Mouse (Mus musculus): ENCODE data around the gene Adgrf3. TPM values are rescaled to one million over a fixed set of nuclear protein-coding genes. Genes with fewer than 3 reads are reported as not detected.

Gene Adgrf3
- total and polyA plus RNA-seq, 3 experiments = 1.0 to 2.3 (median 2.2) TPM

DNA sequence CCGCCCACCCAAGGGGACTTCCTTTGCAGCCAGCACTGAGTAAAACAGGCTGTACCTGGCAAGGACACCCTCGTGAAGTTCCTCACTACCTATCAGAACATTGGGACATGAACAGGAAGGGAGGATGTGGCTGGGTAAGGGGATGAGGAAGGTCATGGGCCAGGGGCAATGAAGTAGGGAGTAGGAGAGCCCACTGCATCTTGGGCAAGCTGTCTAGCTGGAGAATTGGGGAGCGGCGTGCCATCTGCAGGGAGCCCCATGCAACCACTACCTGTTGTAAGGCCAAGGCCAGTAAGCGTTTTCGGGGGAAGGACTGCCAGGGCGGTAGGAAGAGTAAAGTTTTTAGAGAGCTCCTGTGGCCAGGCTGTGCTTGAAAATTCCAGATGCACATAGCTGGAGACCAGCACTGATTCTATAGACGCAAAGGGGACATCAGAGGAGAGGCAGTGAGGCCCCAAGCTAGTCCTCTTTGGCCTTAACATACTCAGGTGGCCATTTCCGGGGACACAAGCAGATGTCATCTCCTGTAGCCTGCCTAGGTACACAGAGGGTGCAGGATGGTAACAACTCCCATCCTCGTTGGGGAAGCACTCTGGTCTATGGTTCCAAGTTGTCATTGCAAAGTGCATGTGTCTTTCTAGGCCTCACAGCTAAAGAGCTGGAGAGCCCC, 2.2 kb downstream of the Adgrf3 start:
- Histone ChIP-seq H3K27ac (ENCODE audit: insufficient read depth, low read depth) (no peak overlapping the region), H3K4me1 (ENCODE audit: control insufficient read depth in 1 of 2, insufficient read depth in 2 of 2) (peaks cover 13 to 31% of the 10 kb centered on the region in 2 experiments), H3K9me3 (replicated peaks; ENCODE audit: low read length) (no peaks in the 10 kb centered on the region), H3K9ac (ENCODE audit: insufficient read depth, low read depth) (no peak overlapping the region), H3K79me2 (replicated peaks; ENCODE audit: control insufficient read depth, extremely low read depth, insufficient read depth, poor library complexity, severe bottlenecking) (no peaks in the 10 kb centered on the region), H3K4me3 (replicated peaks in 1 of 3; ENCODE audit: low read depth in 2 of 3, low read length in 2 of 3, poor library complexity in 1 of 3) (no peak overlapping the region), H3K27me3 (replicated peaks) (no peaks in the 10 kb centered on the region), H3K4me2 (ENCODE audit: insufficient read depth, low read depth, poor library complexity, severe bottlenecking) (no peak overlapping the region), H3K36me3 (replicated peaks in 1 of 2; ENCODE audit: control insufficient read depth in 1 of 2, insufficient read depth in 1 of 2, low read length in 1 of 2) (no peaks in the 10 kb centered on the region)
- DNase-seq (ENCODE audit: extremely low read depth) = no peak
- dilution Hi-C loops (cut with MboI; ENCODE audit: extremely low pct_ligation_motif_present, extremely low pct_unique_long_range_greater_than_20kb, low sequenced_read_pairs) = no loop called here
- TF ChIP-seq POLR2A (IDR thresholded peaks at IDR 0.05; ENCODE audit: low read depth, low read length) (no peak), ELF1 (IDR thresholded peaks at IDR 0.05; ENCODE audit: low read depth, low read length) (no peak), PAX5 (IDR thresholded peaks at IDR 0.05; ENCODE audit: low read length) (no peak), TBP (conservative IDR thresholded peaks at IDR 0.05; ENCODE audit: low read depth, low read length) (no peak), CHD2 (IDR thresholded peaks at IDR 0.05; ENCODE audit: low read length) (no peak), UBTF (IDR thresholded peaks at IDR 0.05; ENCODE audit: low read depth, low read length) (no peak), MAFK (IDR thresholded peaks at IDR 0.05; ENCODE audit: insufficient replicate concordance, low read length) (no peak), JUND (conservative IDR thresholded peaks at IDR 0.05; ENCODE audit: low read depth, low read length) (no peak), IRF4 (IDR thresholded peaks at IDR 0.05; ENCODE audit: low read depth, low read length) (no peak), RCOR1 (conservative IDR thresholded peaks at IDR 0.05; ENCODE audit: low read depth, low read length) (no peak), NELFE (IDR thresholded peaks at IDR 0.05; ENCODE audit: low read depth, low read length) (no peak), TCF12 (IDR thresholded peaks at IDR 0.05; ENCODE audit: low read depth, low read length) (no peak), ETS1 (conservative IDR thresholded peaks at IDR 0.05; ENCODE audit: low read depth, low read length) (no peak), ZNF384 (IDR thresholded peaks at IDR 0.05; ENCODE audit: low read depth, low read length) (no peak), CTCF (conservative IDR thresholded peaks at IDR 0.05 in 1 of 2, IDR thresholded peaks at IDR 0.05 in 1 of 2; ENCODE audit: low read depth in 2 of 2, low read length in 2 of 2) (no peak), POLR2AphosphoS2 (IDR thresholded peaks at IDR 0.05; ENCODE audit: low read depth, low read length) (no peak), RAD21 (IDR thresholded peaks at IDR 0.05; ENCODE audit: low read depth, low read length) (no peak), JUN (IDR thresholded peaks at IDR 0.05; ENCODE audit: insufficient read depth, low read depth, low read length) (no peak), MYC (IDR thresholded peaks at IDR 0.05; ENCODE audit: low read depth, low read length) (no peak)
- in situ Hi-C loops (cut with MboI; ENCODE audit: low pct_ligation_motif_present, low pct_unique_long_range_greater_than_20kb, low sequenced_read_pairs) = no loop called here

DNA sequence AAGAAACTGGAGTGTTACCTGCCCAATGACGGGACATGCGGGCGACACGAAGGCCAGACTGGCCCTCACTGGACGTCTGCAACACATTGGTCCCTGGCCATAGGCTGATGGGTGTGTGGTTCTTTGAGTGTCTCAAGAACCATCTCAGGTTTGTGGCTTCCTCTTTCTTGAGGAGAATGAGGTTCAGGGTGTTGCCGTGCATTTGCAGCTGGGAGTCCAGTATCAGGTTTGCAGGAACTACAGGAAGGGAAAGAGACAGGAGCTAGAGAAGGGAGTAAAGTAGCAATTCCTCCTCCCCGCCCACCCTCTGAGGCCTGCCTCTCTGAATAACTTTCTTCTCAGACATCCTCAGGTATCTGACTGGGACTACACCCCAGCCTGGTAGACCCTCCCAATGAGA, 3.3 kb downstream of the Adgrf3 start:
- TF ChIP-seq CHD2 (IDR thresholded peaks at IDR 0.05; ENCODE audit: low read length) (no peak), IRF4 (IDR thresholded peaks at IDR 0.05; ENCODE audit: low read depth, low read length) (no peak), SIN3A (IDR thresholded peaks at IDR 0.05; ENCODE audit: low read length) (no peak), ELF1 (IDR thresholded peaks at IDR 0.05; ENCODE audit: low read depth, low read length) (no peak), ETS1 (conservative IDR thresholded peaks at IDR 0.05; ENCODE audit: low read depth, low read length) (no peak), SMC3 (IDR thresholded peaks at IDR 0.05; ENCODE audit: low read depth, low read length) (no peak), E2F4 (IDR thresholded peaks at IDR 0.05; ENCODE audit: insufficient replicate concordance, low read depth, low read length) (no peak), MXI1 (IDR thresholded peaks at IDR 0.05; ENCODE audit: low read depth, low read length) (no peak), RCOR1 (conservative IDR thresholded peaks at IDR 0.05; ENCODE audit: low read depth, low read length) (no peak), MAZ (IDR thresholded peaks at IDR 0.05; ENCODE audit: low read depth, low read length) (no peak), HCFC1 (IDR thresholded peaks at IDR 0.05; ENCODE audit: low read depth, low read length) (no peak)
- Histone ChIP-seq H3K9ac (ENCODE audit: insufficient read depth, low read depth) (no peak overlapping the region), H3K79me2 (replicated peaks; ENCODE audit: control insufficient read depth, extremely low read depth, insufficient read depth, poor library complexity, severe bottlenecking) (no peaks in the 10 kb centered on the region), H3K27ac (ENCODE audit: insufficient read depth, low read depth) (no peak overlapping the region), H3K27me3 (replicated peaks) (no peaks in the 10 kb centered on the region), H3K4me2 (ENCODE audit: insufficient read depth, low read depth, poor library complexity, severe bottlenecking) (no peak overlapping the region), H3K4me1 (ENCODE audit: control insufficient read depth in 1 of 2, insufficient read depth in 2 of 2) (peaks cover 18 to 40% of the 10 kb centered on the region in 2 experiments), H3K4me3 (replicated peaks in 1 of 3; ENCODE audit: low read depth in 2 of 3, low read length in 2 of 3, poor library complexity in 1 of 3) (no peak overlapping the region), H3K36me3 (replicated peaks in 1 of 2; ENCODE audit: control insufficient read depth in 1 of 2, insufficient read depth in 1 of 2, low read length in 1 of 2) (peaks cover 0 to under 1% of the 10 kb centered on the region in 2 experiments), H3K9me3 (replicated peaks; ENCODE audit: low read length) (no peaks in the 10 kb centered on the region)
- in situ Hi-C loops (cut with MboI; ENCODE audit: low pct_ligation_motif_present, low pct_unique_long_range_greater_than_20kb, low sequenced_read_pairs) (no loop called here), dilution Hi-C loops (cut with MboI; ENCODE audit: extremely low pct_ligation_motif_present, extremely low pct_unique_long_range_greater_than_20kb, low sequenced_read_pairs) (no loop called here)
- DNase-seq (ENCODE audit: extremely low read depth) = no peak
